Mouse (Mus musculus): ENCODE measurements around the gene Gpc6.

Gene Gpc6

GRCm38 (mm10) chr14:118009541-118009940, 1084.4 kb downstream of the Gpc6 start:
- DNase-seq (ENCODE audit: low spot score in 2 of 2): no peak

GRCm38 (mm10) chr14:118013237-118013636, 1088.1 kb downstream of the Gpc6 start:
- DNase-seq (ENCODE audit: low spot score in 2 of 2): no peak

- DNase-seq (ENCODE audit: low spot score in 2 of 2): no peak
Observed at GRCm38 (mm10) chr14:118019314-118019713, 1094.2 kb downstream of the Gpc6 start.

- DNase-seq (ENCODE audit: low spot score in 2 of 2): no peak
Observed at GRCm38 (mm10) chr14:118021867-118022543, 1096.9 kb downstream of the Gpc6 start.

All from right cerebral cortex, adult 2 months (tissue).